Mouse (Mus musculus): ENCODE results near the gene Sap30. TPM values are rescaled to one million over a fixed set of nuclear protein-coding genes. Genes with fewer than 3 reads are reported as not detected.
"Not testable (repeated sequence)": the region's sequence is repeated elsewhere in the genome, so short reads cannot be mapped to it uniquely, and the experiment has no call there.

Gene Sap30
- polyA plus RNA-seq, 1 experiment: 12.5 TPM

DNA sequence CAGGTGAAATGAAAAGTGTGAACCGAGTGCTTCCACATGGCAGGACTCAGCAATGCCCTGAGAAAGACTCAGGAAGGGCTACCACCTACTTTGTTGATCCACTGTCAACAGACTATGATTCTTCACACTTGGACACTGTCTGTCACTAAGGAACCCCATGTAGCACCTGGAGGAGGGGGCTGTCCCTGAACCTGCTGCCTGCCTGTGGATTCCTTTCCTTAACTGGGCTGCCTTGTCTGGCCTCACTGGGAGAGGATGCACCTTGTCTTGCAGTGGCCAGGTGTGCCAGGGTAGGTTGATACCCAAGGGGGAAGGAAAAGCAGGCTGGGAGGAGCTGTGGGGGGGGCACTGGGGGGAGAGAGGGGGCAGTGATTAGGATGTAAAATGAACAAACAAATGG lies 40.4 kb upstream of the Sap30 start:
- Histone ChIP-seq H3K27ac (ENCODE audit: insufficient read depth, low read length) (no peak overlapping the region), H3K27me3 (ENCODE audit: control insufficient read depth, insufficient read depth, low read length) (no peaks in the 10 kb centered on the region), H3K4me1 (ENCODE audit: control insufficient read depth, insufficient read depth, low read length) (peaks cover 6% of the 10 kb centered on the region; the same call in 1 of the 2 replicates), H3K4me3 (replicated peaks; ENCODE audit: insufficient read depth, low read depth, low read length) (no peak overlapping the region)
- 97% methylated on average over 1 of the region's 1 CpGs for WGBS
- TF ChIP-seq POLR2A (IDR thresholded peaks at IDR 0.05; ENCODE audit: borderline replicate concordance, insufficient read depth, low read length) (no peak), CTCF (IDR thresholded peaks at IDR 0.05; ENCODE audit: borderline replicate concordance, insufficient read depth, low read depth, low read length) (no peak)
- DNase-seq: no peak

DNA sequence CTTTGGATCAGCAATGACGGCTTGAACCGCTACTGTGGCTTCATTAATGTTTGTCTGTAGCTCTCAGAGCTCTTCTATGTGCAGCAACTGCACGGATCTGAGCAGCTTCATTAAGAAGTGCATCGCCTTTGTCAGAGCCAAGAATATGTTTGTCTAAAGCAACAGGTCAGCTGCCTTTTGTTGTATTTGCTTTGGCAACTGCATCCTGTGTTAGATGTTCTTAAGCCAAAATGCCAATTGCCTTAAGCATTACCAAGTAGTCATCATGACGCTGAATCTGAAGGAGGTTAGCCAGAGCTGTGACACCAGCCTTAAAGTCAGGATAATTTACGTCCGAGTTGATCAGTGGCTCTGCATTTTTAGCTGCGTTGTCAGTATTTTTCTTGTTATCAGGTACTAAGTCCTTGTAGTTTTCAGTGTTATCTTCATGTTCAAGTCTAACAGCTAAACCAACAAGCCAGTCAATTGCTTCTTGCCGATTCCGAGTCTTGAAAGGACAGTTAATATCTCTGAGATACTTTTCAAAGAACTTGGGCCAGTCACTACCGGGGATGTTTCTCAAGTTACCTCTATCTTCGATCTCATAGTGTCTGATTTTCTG lies 32.6 kb upstream of the Sap30 start:
- no peak overlapping the region for H3K27ac ChIP-seq (ENCODE audit: insufficient read depth, low read length)
- WGBS: 85% methylated on average over 12 of the region's 12 CpGs
- no peak for DNase-seq
- H3K4me3 ChIP-seq (replicated peaks; ENCODE audit: insufficient read depth, low read depth, low read length): no peak overlapping the region
- no peaks in the 10 kb centered on the region for H3K27me3 ChIP-seq (ENCODE audit: control insufficient read depth, insufficient read depth, low read length)
- H3K4me1 ChIP-seq (ENCODE audit: control insufficient read depth, insufficient read depth, low read length): no peaks in the 10 kb centered on the region
- TF ChIP-seq POLR2A (IDR thresholded peaks at IDR 0.05; ENCODE audit: borderline replicate concordance, insufficient read depth, low read length): no peak
- no peak for TF ChIP-seq CTCF (IDR thresholded peaks at IDR 0.05; ENCODE audit: borderline replicate concordance, insufficient read depth, low read depth, low read length)

DNA sequence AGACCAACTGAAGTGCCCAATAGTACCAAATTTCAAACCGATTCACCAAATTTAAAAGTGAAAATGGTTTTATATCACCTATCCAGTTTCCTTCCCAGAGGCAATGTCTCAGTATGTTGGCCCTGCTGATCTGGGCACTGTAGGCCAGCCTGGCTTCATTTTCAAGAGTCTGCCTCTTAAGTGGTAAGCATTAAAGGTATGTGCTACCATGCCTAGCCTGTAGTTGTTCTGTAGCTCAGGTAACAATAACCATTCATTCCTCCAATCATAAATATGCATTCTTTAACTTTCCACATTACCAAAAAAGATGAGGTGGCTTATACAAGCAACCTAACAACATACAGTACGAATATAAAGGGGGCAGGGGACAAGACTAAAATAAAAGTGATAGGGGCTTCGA lies 30.1 kb upstream of the Sap30 start:
- Histone ChIP-seq H3K27me3 (ENCODE audit: control insufficient read depth, insufficient read depth, low read length) (no peaks in the 10 kb centered on the region), H3K27ac (ENCODE audit: insufficient read depth, low read length) (no peak overlapping the region), H3K4me3 (replicated peaks; ENCODE audit: insufficient read depth, low read depth, low read length) (no peak overlapping the region), H3K4me1 (ENCODE audit: control insufficient read depth, insufficient read depth, low read length) (no peaks in the 10 kb centered on the region)
- no peak for TF ChIP-seq POLR2A (IDR thresholded peaks at IDR 0.05; ENCODE audit: borderline replicate concordance, insufficient read depth, low read length)
- TF ChIP-seq CTCF (IDR thresholded peaks at IDR 0.05; ENCODE audit: borderline replicate concordance, insufficient read depth, low read depth, low read length): no peak
- DNase-seq: no peak
- WGBS: 90% methylated on average over 3 of the region's 3 CpGs

DNA sequence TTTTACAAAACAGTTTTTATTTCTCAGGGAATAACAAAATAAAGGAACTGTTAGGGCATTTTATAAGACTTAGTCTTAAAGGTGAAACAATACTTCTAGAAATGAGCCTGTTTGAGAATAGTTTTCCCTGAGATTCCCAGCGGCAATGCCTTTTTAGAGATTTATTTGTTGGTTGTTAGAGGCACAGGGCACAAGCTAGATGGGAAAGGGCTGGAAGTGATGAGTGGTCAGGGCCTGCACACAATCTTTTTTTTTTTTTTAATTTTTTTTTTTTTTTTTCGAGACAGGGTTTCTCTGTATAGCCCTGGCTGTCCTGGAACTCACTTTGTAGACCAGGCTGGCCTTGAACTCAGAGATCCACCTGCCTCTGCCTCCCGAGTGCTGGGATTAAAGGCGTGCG lies 29.0 kb upstream of the Sap30 start:
- WGBS: 85% methylated on average over 5 of the region's 5 CpGs
- not testable (repeated sequence) for H3K27ac ChIP-seq (ENCODE audit: insufficient read depth, low read length); H3K27me3 ChIP-seq (ENCODE audit: control insufficient read depth, insufficient read depth, low read length); H3K4me3 ChIP-seq (replicated peaks; ENCODE audit: insufficient read depth, low read depth, low read length); DNase-seq; H3K4me1 ChIP-seq (ENCODE audit: control insufficient read depth, insufficient read depth, low read length)

DNA sequence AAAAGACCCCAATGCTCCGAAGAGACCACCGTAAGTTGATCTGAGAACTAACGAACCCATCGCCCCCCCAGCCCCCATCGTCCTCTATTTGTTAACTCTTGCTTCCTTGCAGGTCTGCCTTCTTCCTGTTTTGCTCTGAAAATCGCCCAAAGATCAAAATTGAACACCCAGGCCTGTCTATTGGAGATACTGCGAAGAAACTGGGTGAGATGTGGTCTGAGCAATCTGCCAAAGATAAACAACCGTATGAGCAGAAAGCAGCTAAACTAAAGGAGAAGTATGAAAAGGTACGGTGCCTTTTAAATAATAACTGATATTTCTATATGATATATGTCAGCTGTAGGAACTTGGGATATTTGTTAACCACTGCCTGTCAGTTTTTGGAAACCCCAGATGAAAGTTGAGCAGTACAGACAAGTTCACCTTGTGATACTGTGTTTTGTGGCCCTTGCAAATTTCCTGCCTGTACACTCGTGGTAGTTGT lies 25.6 kb upstream of the Sap30 start:
- not testable (repeated sequence) for H3K4me3 ChIP-seq (replicated peaks; ENCODE audit: insufficient read depth, low read depth, low read length)

DNA sequence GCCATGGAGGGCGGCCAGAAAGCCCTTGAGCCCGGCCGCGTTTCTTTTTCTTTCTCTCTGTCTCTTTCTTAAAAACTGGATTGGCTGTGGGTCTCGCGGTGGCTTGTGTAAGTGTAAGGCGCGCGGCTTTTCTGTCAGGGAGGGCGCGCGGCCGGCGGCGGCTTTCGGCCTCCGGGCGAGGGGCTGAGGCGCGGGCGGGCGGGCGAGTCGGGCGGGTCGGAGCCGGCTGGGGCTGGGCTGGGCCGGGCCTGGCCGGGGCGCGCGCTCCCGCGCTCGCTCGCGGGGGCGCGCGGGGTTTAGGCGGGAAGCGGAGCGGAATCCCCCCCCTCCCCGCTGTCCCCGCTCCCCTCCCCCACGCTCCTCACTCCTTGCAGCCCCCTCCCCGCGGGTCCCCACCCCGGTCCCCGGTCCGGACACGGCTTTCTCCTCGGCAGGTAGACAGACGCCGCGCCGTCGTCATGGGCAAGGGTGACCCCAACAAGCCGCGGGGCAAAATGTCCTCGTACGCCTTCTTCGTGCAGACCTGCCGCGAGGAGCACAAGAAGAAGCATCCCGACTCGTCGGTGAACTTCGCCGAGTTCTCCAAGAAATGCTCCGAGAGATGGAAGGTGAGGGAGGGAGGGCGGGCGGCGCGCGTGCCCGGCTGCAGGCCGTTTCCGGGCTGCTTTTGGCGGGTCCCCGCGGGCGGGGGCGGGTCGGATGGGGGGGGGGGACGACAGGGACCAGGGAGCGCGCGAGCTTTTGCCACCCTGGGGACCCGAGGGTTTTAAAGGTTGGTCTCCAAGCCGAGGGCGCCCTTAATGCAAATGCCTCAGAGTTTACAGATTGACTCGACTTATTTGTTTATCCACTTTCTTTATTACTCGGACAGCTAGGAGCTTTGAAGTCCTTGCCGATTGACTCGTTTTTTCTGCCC lies 24.7 kb upstream of the Sap30 start:
- Histone ChIP-seq H3K4me1 (ENCODE audit: control insufficient read depth, insufficient read depth, low read length) (no peaks in the 10 kb centered on the region), H3K4me3 (replicated peaks; ENCODE audit: insufficient read depth, low read depth, low read length) (peak overlapping the region; percentile 74), H3K27me3 (ENCODE audit: control insufficient read depth, insufficient read depth, low read length) (no peaks in the 10 kb centered on the region), H3K27ac (ENCODE audit: insufficient read depth, low read length) (peak overlapping the region; percentile 51)
- WGBS: under 1% methylated on average over 88 of the region's 96 CpGs
- peak in 1 of 2 experiments; percentile 40 for DNase-seq
- no peak for TF ChIP-seq POLR2A (IDR thresholded peaks at IDR 0.05; ENCODE audit: borderline replicate concordance, insufficient read depth, low read length)
- TF ChIP-seq CTCF (IDR thresholded peaks at IDR 0.05; ENCODE audit: borderline replicate concordance, insufficient read depth, low read depth, low read length): no peak

More for the DNA sequence above, 25.6 kb upstream of the Sap30 start:
- not testable (repeated sequence) for DNase-seq; H3K27ac ChIP-seq (ENCODE audit: insufficient read depth, low read length); H3K4me1 ChIP-seq (ENCODE audit: control insufficient read depth, insufficient read depth, low read length); H3K27me3 ChIP-seq (ENCODE audit: control insufficient read depth, insufficient read depth, low read length)
- 21% methylated on average over 10 of the region's 10 CpGs for WGBS

DNA sequence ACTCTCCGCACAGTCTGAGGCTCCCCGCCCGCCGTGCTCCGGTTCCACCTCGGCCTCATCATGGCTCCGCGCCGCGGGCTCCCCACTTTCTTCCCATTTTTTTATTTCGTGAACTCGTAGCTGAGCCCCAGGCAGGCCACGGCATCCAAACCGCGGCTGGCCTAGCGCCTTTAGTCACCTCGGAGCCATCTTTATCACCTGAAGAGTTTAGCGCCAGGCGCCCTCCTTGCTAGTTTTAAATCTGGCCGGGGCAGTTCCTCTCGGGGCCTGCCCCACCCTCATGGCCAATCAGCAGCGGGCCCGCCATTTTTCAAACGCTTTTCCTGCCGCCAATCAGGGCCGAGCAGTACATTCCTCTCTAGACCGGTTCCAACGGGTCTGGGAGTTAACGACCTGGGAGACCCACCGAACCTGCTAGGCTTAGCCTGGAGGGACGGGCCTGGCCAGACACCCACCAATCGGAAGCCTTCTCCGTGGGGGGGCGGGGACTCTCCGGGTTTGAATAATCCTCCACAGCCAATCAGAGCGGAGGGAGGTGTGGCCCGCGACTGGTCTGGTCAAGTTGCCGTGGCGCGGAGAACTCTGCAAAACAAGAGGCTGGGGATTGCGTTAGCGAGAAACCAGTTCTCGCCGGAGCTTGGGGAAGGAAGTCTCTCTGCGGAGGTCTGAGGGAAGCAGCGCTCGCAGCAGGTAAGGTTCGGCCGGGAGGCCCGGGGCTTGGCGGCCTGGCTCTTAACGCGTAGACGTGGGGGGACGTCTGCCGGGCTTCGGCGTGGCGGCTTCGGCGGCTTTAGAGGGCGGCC lies 23.9 kb upstream of the Sap30 start, which contains the start of gene Hmgb2:
Gene Hmgb2 (plus strand): TSS at position 592 of the 803 bp plus-strand sequence.
- Histone ChIP-seq H3K27ac (ENCODE audit: insufficient read depth, low read length) (peak within 1 kb of the TSS; percentile 51), H3K4me3 (replicated peaks; ENCODE audit: insufficient read depth, low read depth, low read length) (peak within 1 kb of the TSS; percentile 97), H3K27me3 (ENCODE audit: control insufficient read depth, insufficient read depth, low read length) (no peaks in the 10 kb centered on the region), H3K4me1 (ENCODE audit: control insufficient read depth, insufficient read depth, low read length) (no peaks in the 10 kb centered on the region)
- WGBS: under 1% methylated on average over 63 of the region's 63 CpGs
- DNase-seq: peak; percentile 99 to 100
- TF ChIP-seq CTCF (IDR thresholded peaks at IDR 0.05; ENCODE audit: borderline replicate concordance, insufficient read depth, low read depth, low read length) (no peak), POLR2A (IDR thresholded peaks at IDR 0.05; ENCODE audit: borderline replicate concordance, insufficient read depth, low read length) (peak; percentile 62; the same call in 1 of the 2 replicates)

Measured in cerebellum, adult 2 months (tissue).